ENCODE assay signal across 9 mouse cellular contexts in the genomic region with DNA sequence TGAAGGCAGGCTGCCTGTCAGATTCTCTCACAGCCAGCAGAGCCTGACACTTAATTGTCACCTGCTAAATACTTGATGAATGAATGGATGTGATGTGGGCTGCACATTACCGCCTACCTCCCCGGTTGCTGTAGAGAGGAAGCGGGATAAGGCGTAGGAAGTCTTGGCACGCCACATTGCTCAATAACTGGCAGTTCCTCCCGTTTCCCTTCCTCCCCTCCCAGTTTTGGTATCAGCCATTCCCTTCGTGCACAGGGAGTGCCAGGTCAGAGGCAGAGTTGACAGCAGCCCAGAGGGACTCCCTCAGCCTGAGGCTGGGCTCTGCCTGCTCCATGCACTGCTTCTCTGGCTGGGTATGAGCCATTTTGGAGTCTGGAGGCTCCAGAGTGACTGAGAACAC. TPM values are rescaled to one million over a fixed set of nuclear protein-coding genes. Genes with fewer than 3 reads are reported as not detected.
A peak's percentile ranks its signal among the peaks of the same experiment; 100 is the strongest.
DNase-seq lines count a peak whose midpoint lies in the region; ATAC-seq lines count a peak whose summit lies in the region.
"Had no signal": no experiment of that assay in that cellular context is flagged by ENCODE, and none has a peak within 500 bp of the region (broad histone marks: within the 10 kb centered on the region; RNA-seq: fewer than 3 reads in every experiment).

No protein-coding gene starts in this region.

- peaks cover 36% of the 10 kb centered on the region for H3K4me1 ChIP-seq in heart, embryonic 11.5 days (ENCODE audit: control insufficient read depth, insufficient read depth, low read length)
- H3K4me1 ChIP-seq in forebrain, embryonic 16.5 days (replicated peaks; ENCODE audit: control insufficient read depth, insufficient read depth, low read length) = peaks cover 10% of the 10 kb centered on the region
- H3K4me1 ChIP-seq in kidney, embryonic 15.5 days = peaks cover 36% of the 10 kb centered on the region

- H3K4me3 ChIP-seq in heart, embryonic 11.5 days (ENCODE audit: low read depth, low read length) = no peak overlapping the region
- no peak overlapping the region for H3K4me3 ChIP-seq in forebrain, embryonic 16.5 days (replicated peaks; ENCODE audit: low read length)
- no peak overlapping the region for H3K4me3 ChIP-seq in kidney, embryonic 15.5 days (replicated peaks)

- H3K4me2 ChIP-seq in heart, embryonic 11.5 days = no peak overlapping the region; the same call in 1 of the 2 replicates
- no peak overlapping the region for H3K4me2 ChIP-seq in forebrain, embryonic 16.5 days (ENCODE audit: low read length)
- H3K4me2 ChIP-seq in kidney, embryonic 15.5 days = no peak overlapping the region

- no peak overlapping the region for H3K9ac ChIP-seq in heart, embryonic 11.5 days (ENCODE audit: low read depth, low read length)
- no peak overlapping the region for H3K9ac ChIP-seq in forebrain, embryonic 16.5 days (replicated peaks; ENCODE audit: low read depth, low read length)
- no peak overlapping the region for H3K9ac ChIP-seq in kidney, embryonic 15.5 days
- H3K9ac ChIP-seq: liver, embryonic 14.5 days had no signal

- peak; percentile 64 to 85 for DNase-seq in heart, adult 18-20 months
- DNase-seq in heart, postnatal 36 days = peak; percentile 49 to 50
- DNase-seq in lung, postnatal 36 days = peak; percentile 67
- no peak for DNase-seq in B cell, adult 2 months
- DNase-seq in cerebellum, postnatal 14 days = no peak

- ATAC-seq in heart, embryonic 11.5 days (replicated peaks; ENCODE audit: insufficient number of reproducible peaks, low FRiP score, low TSS enrichment) = no peak
- ATAC-seq in forebrain, embryonic 16.5 days = peak; percentile 82
- no peak for ATAC-seq in kidney, embryonic 15.5 days (replicated peaks; ENCODE audit: low FRiP score)

- no peak overlapping the region for H3K27ac ChIP-seq in heart, embryonic 11.5 days (ENCODE audit: low read depth, low read length)
- peak overlapping the region; percentile 52; the same call in 1 of the 2 replicates for H3K27ac ChIP-seq in forebrain, embryonic 16.5 days (ENCODE audit: low read length)
- no peak overlapping the region for H3K27ac ChIP-seq in kidney, embryonic 15.5 days
- H3K27ac ChIP-seq: liver, embryonic 14.5 days had no signal

- no peaks in the 10 kb centered on the region for H3K36me3 ChIP-seq in heart, embryonic 11.5 days (ENCODE audit: control insufficient read depth, insufficient read depth, low read length)
- H3K36me3 ChIP-seq in forebrain, embryonic 16.5 days (ENCODE audit: control insufficient read depth, insufficient read depth) = no peaks in the 10 kb centered on the region
- no peaks in the 10 kb centered on the region for H3K36me3 ChIP-seq in kidney, embryonic 15.5 days

- H3K9me3 ChIP-seq in heart, embryonic 11.5 days (replicated peaks; ENCODE audit: control insufficient read depth, low read length) = no peaks in the 10 kb centered on the region
- H3K9me3 ChIP-seq in forebrain, embryonic 16.5 days (ENCODE audit: control insufficient read depth, low read length) = no peaks in the 10 kb centered on the region
- no peaks in the 10 kb centered on the region for H3K9me3 ChIP-seq in kidney, embryonic 15.5 days (replicated peaks)

- no peaks in the 10 kb centered on the region for H3K27me3 ChIP-seq in heart, embryonic 11.5 days (ENCODE audit: control insufficient read depth, insufficient read depth, low read length)
- no peaks in the 10 kb centered on the region for H3K27me3 ChIP-seq in forebrain, embryonic 16.5 days (replicated peaks; ENCODE audit: control insufficient read depth, insufficient read depth, low read length)
- H3K27me3 ChIP-seq in kidney, embryonic 15.5 days = no peaks in the 10 kb centered on the region

- WGBS in heart, embryonic 11.5 days (ENCODE audit: insufficient replicate concordance) = 53% methylated on average over 7 of the region's 7 CpGs
- 48% methylated on average over 7 of the region's 7 CpGs for WGBS in forebrain, embryonic 16.5 days
- 52% methylated on average over 7 of the region's 7 CpGs for WGBS in kidney, embryonic 15.5 days

- intact Hi-C loops in heart, postnatal 36 days (cut with DNase I) = no loop called here

RNA-seq across cellular contexts. Expression of gene Artn, which starts 53.1 kb away (rescaled TPM):
- total RNA-seq in heart, adult 18-20 months (2021) = under 1 TPM in 1 of 2 experiments, not detected in 1; 0.33 TPM
- polyA plus RNA-seq in heart, embryonic 11.5 days (2014; fragmentation: Nextera tagmentation; extraction: Ambion mirVana) = 0.50 and 0.80 TPM in 2 replicates
- polyA plus RNA-seq in forebrain, embryonic 16.5 days (2015; fragmentation: Nextera tagmentation; extraction: Ambion mirVana) = 0.11 and 0.48 TPM in 2 replicates
- total RNA-seq in heart, postnatal 36 days (2021) = under 1 TPM in 1 of 2 experiments, not detected in 1; 0.30 TPM
- polyA plus RNA-seq in kidney, embryonic 15.5 days (2015; fragmentation: Nextera tagmentation; extraction: Ambion mirVana) = 2.7 and 5.0 TPM in 2 replicates

Comparison
In these comparisons a context has a peak if more than half of its experiments do, and no peak if none do; other contexts are left out.
1. DNase-seq: peak in heart, adult 18-20 months (2 of 2), heart, postnatal 36 days (2 of 2) and lung, postnatal 36 days (single experiment); none in B cell, adult 2 months (0 of 2) and cerebellum, postnatal 14 days (0 of 2).